Mouse (Mus musculus) liver, embryonic 13.5 days (tissue): ENCODE data around the gene Krtap17-1. TPM values are rescaled to one million over a fixed set of nuclear protein-coding genes. Genes with fewer than 3 reads are reported as not detected.

Experiments
- ATAC-seq: fragments of 200-750 bp; cut with Nextera tagmentation; 2 replicates; pipeline ENCODE4 v1.8.0; 2017; ENCODE audit warnings: low read depth, mild to moderate bottlenecking, moderate number of reproducible peaks, moderate library complexity
- DNase-seq: peaks from one replicate; pipeline ENCODE4 v3.0.0; 2022
- H3K27ac ChIP-seq: fragments of 300-500 bp; sonication (generic); 2 replicates; pipeline ENCODE4 v1.5.1; 2015; ENCODE audit warnings: moderate library complexity, mild to moderate bottlenecking, inconsistent platforms
- H3K27me3 ChIP-seq: fragments of 300-500 bp; sonication (generic); 2 replicates; pipeline ENCODE4 v1.6.1; 2015; ENCODE audit warnings: mild to moderate bottlenecking, inconsistent platforms
- H3K36me3 ChIP-seq: fragments of 300-500 bp; sonication (generic); 2 replicates; pipeline ENCODE4 v1.6.1; 2015; ENCODE audit warnings: mild to moderate bottlenecking, inconsistent platforms
- H3K4me1 ChIP-seq: fragments of 300-500 bp; sonication (generic); replicated peaks from 2 replicates; pipeline ENCODE4 v1.6.1; 2015; ENCODE audit warnings: inconsistent platforms
- H3K4me2 ChIP-seq: fragments of 300-500 bp; sonication (generic); 2 replicates; pipeline ENCODE4 v1.6.1; 2015; ENCODE audit warnings: inconsistent platforms, mild to moderate bottlenecking, moderate library complexity
- H3K4me3 ChIP-seq: fragments of 300-500 bp; sonication (generic); replicated peaks from 2 replicates; pipeline ENCODE4 v1.5.1; 2015; ENCODE audit warnings: mild to moderate bottlenecking, inconsistent platforms
- H3K9ac ChIP-seq: fragments of 300-500 bp; sonication (generic); 2 replicates; pipeline ENCODE4 v1.6.1; 2015; ENCODE audit warnings: mild to moderate bottlenecking, inconsistent platforms
- H3K9me3 ChIP-seq: fragments of 300-500 bp; sonication (generic); replicated peaks from 2 replicates; pipeline ENCODE4 v1.6.1; 2016; ENCODE audit warnings: inconsistent platforms
- WGBS: fragments of 180-500 bp; shearing (Covaris S2); methylation state at CpG from one replicate; pipeline ENCODE4 v1.1.7; 2015; ENCODE audit not compliant: insufficient replicate concordance; 5-methylcytosine and 5-hydroxymethylcytosine counted together
- polyA plus RNA-seq: library from polyadenylated mRNA; unstranded; fragments of >200 nt; fragmentation: Nextera tagmentation; extraction: Ambion mirVana; gene quantifications from 2 replicates; pipeline ENCODE4 v1.2.1, GENCODE M21; 2015

Gene Krtap17-1
- polyA plus RNA-seq, 1 experiment from 2014 or later: not detected

- Histone ChIP-seq H3K4me3 (no peak overlapping the region), H3K4me2 (no peak overlapping the region), H3K4me1 (no peaks in the 10 kb centered on the region), H3K27me3 (peaks cover 5% of the 10 kb centered on the region; the same call in 1 of the 2 replicates), H3K9ac (no peak overlapping the region), H3K9me3 (no peaks in the 10 kb centered on the region), H3K36me3 (no peaks in the 10 kb centered on the region), H3K27ac (no peak overlapping the region)
- ATAC-seq (no peak), DNase-seq (no peak)
- 69% methylated on average over 7 of the region's 7 CpGs for WGBS
These were observed 5.3 kb upstream of the Krtap17-1 start for GRCm38 (mm10) chr11:99999091-99999490.

DNA sequence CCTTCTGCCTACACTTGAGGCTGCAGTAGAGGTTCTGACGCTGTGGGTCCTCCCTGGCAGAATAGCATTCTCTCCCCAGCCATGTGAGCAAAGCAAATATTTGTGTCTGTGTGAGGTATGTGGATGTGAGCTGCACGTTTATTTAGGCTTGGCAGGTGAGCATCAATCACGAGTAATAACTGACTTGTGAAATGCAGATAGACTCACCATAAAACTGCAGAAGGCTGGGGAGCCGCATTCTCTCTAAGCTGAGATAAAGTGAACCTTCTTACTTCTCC lies 529 bp upstream of the Krtap17-1 start:
- Histone ChIP-seq H3K9me3 (no peaks in the 10 kb centered on the region), H3K4me2 (no peak overlapping the region), H3K36me3 (no peaks in the 10 kb centered on the region), H3K9ac (no peak overlapping the region), H3K4me3 (no peak overlapping the region), H3K27ac (no peak overlapping the region), H3K4me1 (no peaks in the 10 kb centered on the region), H3K27me3 (peaks cover 14% of the 10 kb centered on the region)
- 44% methylated on average over 4 of the region's 4 CpGs for WGBS
- DNase-seq (no peak), ATAC-seq (no peak)

DNA sequence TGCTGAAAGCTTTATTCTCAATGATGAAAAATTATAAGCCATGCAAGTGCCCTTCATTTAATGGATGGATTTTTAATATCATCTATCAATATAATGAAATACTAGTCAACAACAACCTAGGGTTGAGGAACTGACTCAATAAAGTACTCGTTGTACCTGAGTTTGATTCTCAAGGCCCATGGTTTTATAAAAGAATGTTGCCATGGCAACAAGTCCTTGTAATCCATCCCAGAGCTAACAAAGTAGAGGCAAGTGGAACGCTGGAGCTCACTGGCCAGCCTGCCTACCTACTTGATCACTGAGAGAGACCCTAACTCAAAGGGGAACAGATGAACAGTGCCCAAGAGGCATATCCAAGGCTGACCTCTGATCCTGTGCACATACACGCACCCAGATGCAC lies 3.2 kb downstream of the Krtap17-1 start:
- Histone ChIP-seq H3K36me3 (no peaks in the 10 kb centered on the region), H3K4me3 (no peak overlapping the region), H3K9me3 (no peaks in the 10 kb centered on the region), H3K4me2 (no peak overlapping the region), H3K27ac (no peak overlapping the region), H3K27me3 (peaks cover 14% of the 10 kb centered on the region), H3K4me1 (no peaks in the 10 kb centered on the region), H3K9ac (no peak overlapping the region)
- 60% methylated on average over 3 of the region's 3 CpGs for WGBS
- DNase-seq (no peak), ATAC-seq (no peak)

DNA sequence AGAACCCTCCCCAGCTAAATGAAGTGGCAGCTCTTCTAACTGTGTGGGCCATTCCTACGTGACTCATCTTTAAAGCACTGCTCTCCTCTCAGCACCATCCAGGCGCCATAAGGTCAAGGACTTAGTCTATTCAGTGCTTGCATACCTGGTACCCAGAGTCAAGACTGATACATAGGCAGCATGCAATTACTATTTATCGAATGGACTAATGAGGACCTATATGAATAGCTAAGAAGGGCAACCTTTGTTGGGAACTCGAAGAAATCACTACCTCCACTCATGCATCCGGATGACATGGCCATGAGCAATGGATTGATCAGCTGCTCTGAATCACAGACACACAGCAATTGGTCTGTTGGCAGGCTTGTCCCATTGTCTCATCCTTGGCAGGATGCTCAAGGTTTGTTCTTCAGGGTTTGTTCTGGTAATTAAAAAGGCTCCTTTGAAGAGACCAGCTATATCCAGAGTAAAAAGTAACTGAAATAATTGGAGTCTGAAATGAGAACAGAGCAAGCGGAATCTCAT lies 3.9 kb downstream of the Krtap17-1 start:
- ATAC-seq (no peak), DNase-seq (no peak)
- Histone ChIP-seq H3K27me3 (peaks cover 14% of the 10 kb centered on the region), H3K9ac (no peak overlapping the region), H3K27ac (no peak overlapping the region), H3K9me3 (no peaks in the 10 kb centered on the region), H3K4me2 (no peak overlapping the region), H3K36me3 (no peaks in the 10 kb centered on the region), H3K4me1 (no peaks in the 10 kb centered on the region), H3K4me3 (no peak overlapping the region)
- WGBS: 50% methylated on average over 6 of the region's 6 CpGs

DNA sequence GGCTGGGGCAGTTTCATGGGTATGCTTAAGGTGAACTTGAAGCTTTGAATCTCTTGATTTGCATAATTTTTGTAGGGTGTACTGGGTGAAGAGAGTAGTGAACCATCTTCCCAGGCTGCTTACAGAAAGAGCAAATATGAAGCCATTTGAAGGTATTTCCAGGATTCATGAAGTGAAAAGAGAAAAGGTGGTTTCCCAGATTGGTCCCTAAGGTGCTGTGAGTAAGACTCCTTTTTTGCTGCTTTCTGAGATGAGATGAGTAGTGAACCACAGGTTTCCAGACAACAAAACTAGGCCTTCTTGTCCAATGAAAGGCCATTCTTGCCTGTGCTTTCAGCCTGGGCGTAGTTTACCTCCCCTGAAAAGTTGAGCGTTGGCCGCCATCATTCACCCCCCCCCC lies 5.3 kb downstream of the Krtap17-1 start:
- DNase-seq (no peak), ATAC-seq (no peak)
- Histone ChIP-seq H3K36me3 (no peaks in the 10 kb centered on the region), H3K9me3 (no peaks in the 10 kb centered on the region), H3K27me3 (peaks cover 5% of the 10 kb centered on the region), H3K9ac (no peak overlapping the region), H3K4me2 (no peak overlapping the region), H3K4me1 (no peaks in the 10 kb centered on the region), H3K27ac (no peak overlapping the region), H3K4me3 (no peak overlapping the region)
- WGBS: 70% methylated on average over 3 of the region's 3 CpGs

DNA sequence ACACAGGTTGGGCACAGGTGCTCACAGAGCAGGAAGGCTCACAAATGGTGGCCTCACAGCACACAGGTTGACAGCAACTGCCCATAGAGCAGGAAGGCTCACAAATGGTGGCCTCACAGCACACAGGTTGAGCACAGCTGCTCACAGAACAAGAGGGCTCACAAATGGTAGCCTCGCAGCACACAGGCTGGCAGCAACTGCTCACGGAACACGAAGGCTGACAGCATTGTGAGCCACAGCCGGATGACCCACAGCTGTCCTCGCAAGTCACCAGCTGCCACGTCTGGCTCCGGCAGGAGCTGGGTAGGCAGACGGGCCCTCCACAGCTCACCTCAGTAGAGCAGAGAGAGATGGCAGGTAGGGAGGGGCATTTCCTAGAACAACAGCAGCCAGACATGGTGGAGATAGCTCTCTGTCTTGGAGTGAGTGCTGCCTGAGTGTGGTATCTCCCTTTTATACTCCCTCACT lies 7.6 kb downstream of the Krtap17-1 start, which contains the start of gene Krtap16-1:
Gene Krtap16-1, minus strand, starts transcription at position 418 of the 468 bp plus-strand sequence.
- no peak within 1 kb of the TSS for H3K4me2 ChIP-seq
- DNase-seq: no peak
- no peak within 1 kb of the TSS for H3K9ac ChIP-seq
- H3K4me1 ChIP-seq: no peaks in the 10 kb centered on the region
- H3K27me3 ChIP-seq: no peaks in the 10 kb centered on the region
- H3K27ac ChIP-seq: no peak within 1 kb of the TSS
- 62% methylated on average over 8 of the region's 8 CpGs for WGBS
- H3K36me3 ChIP-seq: no peaks in the 10 kb centered on the region
- H3K9me3 ChIP-seq: no peaks in the 10 kb centered on the region
- no peak within 1 kb of the TSS for H3K4me3 ChIP-seq
- no peak for ATAC-seq

- H3K9me3 ChIP-seq: no peaks in the 10 kb centered on the region
- ATAC-seq: no peak
- no peak for DNase-seq
- H3K9ac ChIP-seq: no peak overlapping the region
- no peak overlapping the region for H3K4me3 ChIP-seq
- no peak overlapping the region for H3K4me2 ChIP-seq
- WGBS: 71% methylated on average over 20 of the region's 20 CpGs
- no peaks in the 10 kb centered on the region for H3K36me3 ChIP-seq
- H3K4me1 ChIP-seq: no peaks in the 10 kb centered on the region
- H3K27me3 ChIP-seq: no peaks in the 10 kb centered on the region
- no peak overlapping the region for H3K27ac ChIP-seq
These were observed 8.3 kb downstream of the Krtap17-1 start for GRCm38 (mm10) chr11:99985291-99986092.

GRCm38 (mm10) chr11:99983442-99983841 lies 10.4 kb downstream of the Krtap17-1 start:
- no peaks in the 10 kb centered on the region for H3K9me3 ChIP-seq
- no peaks in the 10 kb centered on the region for H3K27me3 ChIP-seq
- DNase-seq (no peak), ATAC-seq (no peak)
- no peak overlapping the region for H3K4me2 ChIP-seq
- H3K9ac ChIP-seq: no peak overlapping the region
- WGBS: 67% methylated on average over 1 of the region's 1 CpGs
- H3K27ac ChIP-seq: no peak overlapping the region
- H3K4me3 ChIP-seq: no peak overlapping the region
- no peaks in the 10 kb centered on the region for H3K4me1 ChIP-seq
- no peaks in the 10 kb centered on the region for H3K36me3 ChIP-seq

- 67% methylated on average over 9 of the region's 9 CpGs for WGBS
- Histone ChIP-seq H3K27ac (no peak overlapping the region), H3K36me3 (no peaks in the 10 kb centered on the region), H3K4me1 (no peaks in the 10 kb centered on the region), H3K27me3 (no peaks in the 10 kb centered on the region), H3K9me3 (no peaks in the 10 kb centered on the region), H3K4me2 (no peak overlapping the region), H3K9ac (no peak overlapping the region), H3K4me3 (no peak overlapping the region)
- ATAC-seq (no peak), DNase-seq (no peak)
These were observed 11.1 kb downstream of the Krtap17-1 start for GRCm38 (mm10) chr11:99982731-99983130.

- DNase-seq (no peak), ATAC-seq (no peak)
- Histone ChIP-seq H3K4me1 (no peaks in the 10 kb centered on the region), H3K9ac (no peak within 1 kb of the TSS), H3K9me3 (no peaks in the 10 kb centered on the region), H3K27me3 (no peaks in the 10 kb centered on the region), H3K4me2 (no peak within 1 kb of the TSS), H3K36me3 (no peaks in the 10 kb centered on the region), H3K27ac (no peak within 1 kb of the TSS), H3K4me3 (no peak within 1 kb of the TSS)
- 66% methylated on average over 5 of the region's 5 CpGs for WGBS
These were observed 14.8 kb downstream of the Krtap17-1 start, which contains the start of gene Krtap29-1 for GRCm38 (mm10) chr11:99978953-99979352. TSS of gene Krtap29-1 (minus strand) at chr11:99979053.

- H3K36me3 ChIP-seq: no peaks in the 10 kb centered on the region
- 35% methylated on average over 2 of the region's 2 CpGs for WGBS
- H3K4me1 ChIP-seq: no peaks in the 10 kb centered on the region
- DNase-seq (no peak), ATAC-seq (no peak)
- no peaks in the 10 kb centered on the region for H3K27me3 ChIP-seq
- no peak overlapping the region for H3K9ac ChIP-seq
- H3K4me3 ChIP-seq: no peak overlapping the region
- no peaks in the 10 kb centered on the region for H3K9me3 ChIP-seq
- no peak overlapping the region for H3K4me2 ChIP-seq
- H3K27ac ChIP-seq: no peak overlapping the region
These were observed 27.8 kb downstream of the Krtap17-1 start for GRCm38 (mm10) chr11:99965961-99966360.

- no peaks in the 10 kb centered on the region for H3K27me3 ChIP-seq
- no peaks in the 10 kb centered on the region for H3K9me3 ChIP-seq
- H3K27ac ChIP-seq: no peak overlapping the region
- H3K36me3 ChIP-seq: no peaks in the 10 kb centered on the region
- WGBS: 36% methylated on average over 6 of the region's 6 CpGs
- no peaks in the 10 kb centered on the region for H3K4me1 ChIP-seq
- no peak overlapping the region for H3K4me3 ChIP-seq
- H3K4me2 ChIP-seq: no peak overlapping the region
- H3K9ac ChIP-seq: no peak overlapping the region
- DNase-seq (no peak), ATAC-seq (no peak)
These were observed 29.6 kb downstream of the Krtap17-1 start for GRCm38 (mm10) chr11:99964213-99964612.
